Comparison of ENCODE assay signal across 12 mouse cellular contexts in genomic region chr10:4391076-4391475, GRCm38 (mm10). TPM values are rescaled to one million over a fixed set of nuclear protein-coding genes. Genes with fewer than 3 reads are reported as not detected.
DNase-seq lines count a peak whose midpoint lies in the region; ATAC-seq and TF ChIP-seq lines count a peak whose summit lies in the region.
"Had no signal": no experiment of that assay in that cellular context is flagged by ENCODE, and none has a peak within 500 bp of the region (broad histone marks: within the 10 kb centered on the region; RNA-seq: fewer than 3 reads in every experiment).

No protein-coding gene starts in this region.

- peaks cover 33% of the 10 kb centered on the region for H3K36me3 ChIP-seq in heart, embryonic 13.5 days
- H3K36me3 ChIP-seq in limb, embryonic 12.5 days = peaks cover 42% of the 10 kb centered on the region
- peaks cover 45% of the 10 kb centered on the region for H3K36me3 ChIP-seq in limb, embryonic 10.5 days
- peaks cover 12 to 36% of the 10 kb centered on the region in 2 experiments for H3K36me3 ChIP-seq in MEL (ENCODE audit: control insufficient read depth in 1 of 2, insufficient read depth in 2 of 2, low read length in 2 of 2)
- 0 out of 2 replicates have a peak, but pooled peaks cover 4% of the 10 kb centered on the region for H3K36me3 ChIP-seq in midbrain, postnatal 0 days (ENCODE audit: insufficient read depth, low read length)

- TF ChIP-seq RAD21 in MEL (IDR thresholded peaks at IDR 0.05; ENCODE audit: low read depth, low read length) = no peak

- ATAC-seq in heart, embryonic 13.5 days (ENCODE audit: extremely low read depth, insufficient number of reproducible peaks, low FRiP score, low TSS enrichment) = no peak
- ATAC-seq in limb, embryonic 12.5 days (ENCODE audit: insufficient number of reproducible peaks, insufficient read depth, low FRiP score, low TSS enrichment, low read depth) = no peak
- no peak for ATAC-seq in midbrain, postnatal 0 days (ENCODE audit: low FRiP score)
- ATAC-seq: intestine, embryonic 15.5 days had no signal

- TF ChIP-seq POLR2A in MEL (IDR thresholded peaks at IDR 0.05; ENCODE audit: control insufficient read depth in 1 of 2, insufficient read depth in 1 of 2, low read depth in 1 of 2, low read length in 2 of 2, poor library complexity in 1 of 2) = no peak

- H3K4me2 ChIP-seq in heart, embryonic 13.5 days = peak overlapping the region; percentile 96
- H3K4me2 ChIP-seq in limb, embryonic 12.5 days = 0 out of 2 replicates have a peak overlapping the region, but pooled peaks have one; percentile 7
- H3K4me2 ChIP-seq in midbrain, postnatal 0 days (ENCODE audit: low read depth, low read length, poor library complexity, severe bottlenecking) = 0 out of 2 replicates have a peak overlapping the region, but pooled peaks have one; percentile 6
- H3K4me2 ChIP-seq: intestine, embryonic 15.5 days; midbrain, embryonic 12.5 days had no signal

- no peaks in the 10 kb centered on the region for H3K9me3 ChIP-seq in heart, embryonic 13.5 days
- no peaks in the 10 kb centered on the region for H3K9me3 ChIP-seq in limb, embryonic 12.5 days
- no peaks in the 10 kb centered on the region for H3K9me3 ChIP-seq in limb, embryonic 10.5 days (replicated peaks)
- H3K9me3 ChIP-seq in MEL (replicated peaks; ENCODE audit: insufficient read depth, low read length) = no peaks in the 10 kb centered on the region
- H3K9me3 ChIP-seq in midbrain, postnatal 0 days (ENCODE audit: low read length) = no peaks in the 10 kb centered on the region
- H3K9me3 ChIP-seq: intestine, embryonic 15.5 days; midbrain, embryonic 12.5 days had no signal

- no peak overlapping the region for H3K4me3 ChIP-seq in heart, embryonic 13.5 days
- no peak overlapping the region for H3K4me3 ChIP-seq in limb, embryonic 12.5 days (replicated peaks)
- no peak overlapping the region for H3K4me3 ChIP-seq in limb, embryonic 10.5 days
- H3K4me3 ChIP-seq in MEL (ENCODE audit: control insufficient read depth in 1 of 2, insufficient read depth in 1 of 2, low read depth in 2 of 2, low read length in 2 of 2) = no peak overlapping the region
- H3K4me3 ChIP-seq in midbrain, postnatal 0 days (ENCODE audit: low read depth, low read length) = no peak overlapping the region
- H3K4me3 ChIP-seq: intestine, embryonic 15.5 days; midbrain, embryonic 12.5 days had no signal

- peaks cover 55% of the 10 kb centered on the region for H3K4me1 ChIP-seq in heart, embryonic 13.5 days
- peaks cover 33% of the 10 kb centered on the region for H3K4me1 ChIP-seq in limb, embryonic 12.5 days (replicated peaks)
- H3K4me1 ChIP-seq in limb, embryonic 10.5 days = peaks cover 27% of the 10 kb centered on the region
- peaks cover 28 to 33% of the 10 kb centered on the region in 2 experiments for H3K4me1 ChIP-seq in MEL (ENCODE audit: control insufficient read depth in 1 of 2, insufficient read depth in 2 of 2, low read length in 2 of 2)
- H3K4me1 ChIP-seq in midbrain, postnatal 0 days (ENCODE audit: insufficient read depth, low read length) = peaks cover 21% of the 10 kb centered on the region

- TF ChIP-seq CTCF in MEL (IDR thresholded peaks at IDR 0.05 in 2 of 3, conservative IDR thresholded peaks at IDR 0.05 in 1 of 3; ENCODE audit: control insufficient read depth in 1 of 3, insufficient read depth in 1 of 3, low read depth in 2 of 3, low read length in 3 of 3, poor library complexity in 1 of 3, severe bottlenecking in 1 of 3) = no peak
- TF ChIP-seq CTCF in midbrain, postnatal 0 days (IDR thresholded peaks at IDR 0.05) = no peak

- H3K79me2 ChIP-seq in MEL (ENCODE audit: control insufficient read depth, insufficient read depth, low read length, poor library complexity) = peaks cover 71% of the 10 kb centered on the region

- no peak for TF ChIP-seq EP300 in MEL (IDR thresholded peaks at IDR 0.05; ENCODE audit: low read depth in 1 of 2, low read length in 2 of 2)

- H3K27ac ChIP-seq in heart, embryonic 13.5 days (replicated peaks) = no peak overlapping the region
- no peak overlapping the region for H3K27ac ChIP-seq in limb, embryonic 12.5 days
- no peak overlapping the region for H3K27ac ChIP-seq in limb, embryonic 10.5 days
- H3K27ac ChIP-seq in MEL (ENCODE audit: control insufficient read depth, low read depth, low read length) = no peak overlapping the region
- H3K27ac ChIP-seq in midbrain, postnatal 0 days (ENCODE audit: low read depth, low read length) = no peak overlapping the region
- H3K27ac ChIP-seq: intestine, embryonic 15.5 days; liver, embryonic 14.5 days; midbrain, embryonic 12.5 days had no signal

- H3K9ac ChIP-seq in heart, embryonic 13.5 days = no peak overlapping the region
- H3K9ac ChIP-seq in limb, embryonic 12.5 days (replicated peaks) = no peak overlapping the region
- peak overlapping the region; percentile 20; the same call in 1 of the 2 replicates for H3K9ac ChIP-seq in MEL (ENCODE audit: control insufficient read depth, low read depth, low read length, poor library complexity, severe bottlenecking)
- no peak overlapping the region for H3K9ac ChIP-seq in midbrain, postnatal 0 days (replicated peaks; ENCODE audit: low read length, poor library complexity, severe bottlenecking)
- H3K9ac ChIP-seq: intestine, embryonic 15.5 days; liver, embryonic 14.5 days; midbrain, embryonic 12.5 days had no signal

- H3K27me3 ChIP-seq in heart, embryonic 13.5 days (replicated peaks) = no peaks in the 10 kb centered on the region
- H3K27me3 ChIP-seq in limb, embryonic 12.5 days = no peaks in the 10 kb centered on the region
- H3K27me3 ChIP-seq in limb, embryonic 10.5 days (ENCODE audit: low read depth, poor library complexity, severe bottlenecking) = no peaks in the 10 kb centered on the region
- H3K27me3 ChIP-seq in MEL (ENCODE audit: control insufficient read depth in 1 of 2, insufficient read depth in 2 of 2, low read length in 2 of 2) = no peaks in the 10 kb centered on the region
- H3K27me3 ChIP-seq in midbrain, postnatal 0 days (ENCODE audit: insufficient read depth, low read length) = no peaks in the 10 kb centered on the region
- H3K27me3 ChIP-seq: intestine, embryonic 15.5 days; midbrain, embryonic 12.5 days had no signal

- DNase-seq in heart, adult 18-20 months = no peak
- no peak for DNase-seq in limb, embryonic 10.5 days (ENCODE audit: low spot score)
- DNase-seq in MEL (ENCODE audit: low read depth, low spot score) = no peak
- no peak for DNase-seq in midbrain, postnatal 0 days (ENCODE audit: low spot score)
- DNase-seq in cerebellum, adult 9-10 months = no peak
- DNase-seq: adrenal gland, postnatal 25 days; cerebellum, adult 8-10 months had no signal

- 66% methylated on average over 5 of the region's 5 CpGs for WGBS in heart, embryonic 13.5 days
- 67% methylated on average over 5 of the region's 5 CpGs for WGBS in limb, embryonic 12.5 days
- WGBS in limb, embryonic 10.5 days = 75% methylated on average over 5 of the region's 5 CpGs
- 65% methylated on average over 5 of the region's 5 CpGs for WGBS in midbrain, postnatal 0 days

TF ChIP-seq in MEL, 35 proteins besides CTCF, POLR2A, EP300 and RAD21 (continues in another document):
- TF ChIP-seq CHD2 (IDR thresholded peaks at IDR 0.05; ENCODE audit: low read length) (no peak), KAT2A (conservative IDR thresholded peaks at IDR 0.05; ENCODE audit: low read depth, low read length) (no peak), ELF1 (IDR thresholded peaks at IDR 0.05; ENCODE audit: low read depth, low read length) (no peak), ZNF384 (IDR thresholded peaks at IDR 0.05; ENCODE audit: low read depth, low read length) (no peak), ZMIZ1 (IDR thresholded peaks at IDR 0.05; ENCODE audit: low read depth, low read length) (no peak), SIN3A (IDR thresholded peaks at IDR 0.05; ENCODE audit: low read length) (no peak), MEF2A (IDR thresholded peaks at IDR 0.05; ENCODE audit: extremely low read depth, insufficient replicate concordance, low read depth, low read length, poor library complexity, severe bottlenecking) (no peak), NRF1 (IDR thresholded peaks at IDR 0.05; ENCODE audit: insufficient read depth, low read depth, low read length, poor library complexity, severe bottlenecking) (no peak)

RNA-seq across cellular contexts. Expression of gene Zbtb2, which starts 3.2 kb away (rescaled TPM):
- 10.2 and 10.5 TPM in 2 replicates for polyA plus RNA-seq in heart, embryonic 13.5 days (2015; fragmentation: Nextera tagmentation; extraction: Ambion mirVana)
- 1 to 10 TPM; 5.5 to 6.0 TPM for total RNA-seq in heart, adult 18-20 months (2021)
- polyA plus RNA-seq in limb, embryonic 12.5 days (2016; fragmentation: Nextera tagmentation; extraction: Ambion mirVana) = 18.8 TPM in 2 replicates
- 21.5 and 23.1 TPM in 2 replicates for polyA plus RNA-seq in limb, embryonic 10.5 days (2016; fragmentation: Nextera tagmentation; extraction: Ambion mirVana)
- 8.6 and 10.0 TPM in 2 replicates for total RNA-seq in MEL (2012; rRNA removed)
- 10 to 100 TPM in 1 of 2 experiments, not detected in 1; 12.7 TPM for polyA plus RNA-seq in MEL (2012; ENCODE audit: insufficient read depth in 1 of 2, insufficient read length in 2 of 2, low read depth in 1 of 2, low replicate concordance in 2 of 2, missing spikeins in 1 of 2)
- total RNA-seq in midbrain, postnatal 0 days (2014; rRNA removed) = 17.7 and 18.5 TPM in 2 replicates
- 12.0 and 14.8 TPM in 2 replicates for polyA plus RNA-seq in midbrain, postnatal 0 days (2015; fragmentation: Nextera tagmentation; extraction: Ambion mirVana)

RNA-seq across cellular contexts. Expression of gene Rmnd1, which starts 41.1 kb away (rescaled TPM):
- 70.5 and 84.8 TPM in 2 replicates for polyA plus RNA-seq in heart, embryonic 13.5 days (2015; fragmentation: Nextera tagmentation; extraction: Ambion mirVana)
- total RNA-seq in heart, adult 18-20 months (2021) = 10 to 100 TPM; 65.8 to 66.0 TPM
- 49.0 and 53.5 TPM in 2 replicates for polyA plus RNA-seq in limb, embryonic 12.5 days (2016; fragmentation: Nextera tagmentation; extraction: Ambion mirVana)
- 49.2 and 55.1 TPM in 2 replicates for polyA plus RNA-seq in limb, embryonic 10.5 days (2016; fragmentation: Nextera tagmentation; extraction: Ambion mirVana)
- 30.6 and 38.8 TPM in 2 replicates for total RNA-seq in MEL (2012; rRNA removed)
- polyA plus RNA-seq in MEL (2012; ENCODE audit: insufficient read depth in 1 of 2, insufficient read length in 2 of 2, low read depth in 1 of 2, low replicate concordance in 2 of 2, missing spikeins in 1 of 2) = 10 to 100 TPM in 1 of 2 experiments, not detected in 1; 39.6 TPM
- 20.1 and 23.2 TPM in 2 replicates for total RNA-seq in midbrain, postnatal 0 days (2014; rRNA removed)
- polyA plus RNA-seq in midbrain, postnatal 0 days (2015; fragmentation: Nextera tagmentation; extraction: Ambion mirVana) = 24.6 and 25.5 TPM in 2 replicates

RNA-seq across cellular contexts. Expression of gene Armt1, which starts 41.2 kb away (rescaled TPM):
- 15.2 and 15.7 TPM in 2 replicates for polyA plus RNA-seq in heart, embryonic 13.5 days (2015; fragmentation: Nextera tagmentation; extraction: Ambion mirVana)
- total RNA-seq in heart, adult 18-20 months (2021) = 10 to 100 TPM in 1 of 2 experiments, 1 to 10 TPM in 1; 8.8 to 10.1 TPM
- 27.5 and 28.5 TPM in 2 replicates for polyA plus RNA-seq in limb, embryonic 12.5 days (2016; fragmentation: Nextera tagmentation; extraction: Ambion mirVana)
- 30.7 and 33.6 TPM in 2 replicates for polyA plus RNA-seq in limb, embryonic 10.5 days (2016; fragmentation: Nextera tagmentation; extraction: Ambion mirVana)
- 23.7 and 25.1 TPM in 2 replicates for total RNA-seq in MEL (2012; rRNA removed)
- 10 to 100 TPM in 1 of 2 experiments, not detected in 1; 24.2 TPM for polyA plus RNA-seq in MEL (2012; ENCODE audit: insufficient read depth in 1 of 2, insufficient read length in 2 of 2, low read depth in 1 of 2, low replicate concordance in 2 of 2, missing spikeins in 1 of 2)
- 12.8 and 16.5 TPM in 2 replicates for total RNA-seq in midbrain, postnatal 0 days (2014; rRNA removed)
- 5.7 TPM in 2 replicates for polyA plus RNA-seq in midbrain, postnatal 0 days (2015; fragmentation: Nextera tagmentation; extraction: Ambion mirVana)

Comparison
In these comparisons a context has a peak if more than half of its experiments do, and no peak if none do; other contexts are left out.
1. H3K4me2 ChIP-seq: peak in every context shown above with its lines; median percentile 96 in heart, embryonic 13.5 days; 7 in limb, embryonic 12.5 days; 6 in midbrain, postnatal 0 days.